Mouse (Mus musculus) MN1 (cell line): ENCODE measurements around the gene Dcaf6.
"Not testable (repeated sequence)": the region's sequence is repeated elsewhere in the genome, so short reads cannot be mapped to it uniquely, and the experiment has no call there.

Source experiments
- DNase-seq: peaks from one replicate; pipeline ENCODE4 v3.0.0-alpha.2; 2016; ENCODE audit warnings: low spot score

Gene Dcaf6

DNA sequence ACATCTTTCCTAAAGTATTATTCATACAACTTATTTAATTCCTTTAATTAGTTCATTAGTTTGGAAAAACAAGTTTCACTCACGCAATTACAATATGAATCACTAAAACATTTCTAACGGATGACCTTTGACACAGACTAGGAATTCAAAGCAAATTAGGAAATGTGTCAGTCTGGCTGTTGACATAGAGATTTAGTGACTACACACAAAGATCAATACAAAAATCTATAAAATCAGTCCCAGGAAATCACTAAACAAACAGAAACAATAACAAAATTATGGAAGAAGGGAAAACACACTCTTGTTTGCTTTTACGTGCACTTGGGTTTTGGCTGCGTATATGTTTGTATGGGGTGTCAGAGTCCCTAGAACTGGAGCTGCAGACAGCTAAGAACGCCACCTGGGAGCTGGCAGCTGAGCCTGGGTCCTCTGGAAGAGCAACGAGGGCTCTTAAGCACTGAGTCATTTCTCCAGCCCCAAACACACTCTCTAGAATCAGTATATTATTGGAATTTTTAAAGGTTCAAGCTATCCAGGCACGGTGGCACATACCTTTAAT, 38.8 kb downstream of the Dcaf6 start:
- no peak for DNase-seq

DNA sequence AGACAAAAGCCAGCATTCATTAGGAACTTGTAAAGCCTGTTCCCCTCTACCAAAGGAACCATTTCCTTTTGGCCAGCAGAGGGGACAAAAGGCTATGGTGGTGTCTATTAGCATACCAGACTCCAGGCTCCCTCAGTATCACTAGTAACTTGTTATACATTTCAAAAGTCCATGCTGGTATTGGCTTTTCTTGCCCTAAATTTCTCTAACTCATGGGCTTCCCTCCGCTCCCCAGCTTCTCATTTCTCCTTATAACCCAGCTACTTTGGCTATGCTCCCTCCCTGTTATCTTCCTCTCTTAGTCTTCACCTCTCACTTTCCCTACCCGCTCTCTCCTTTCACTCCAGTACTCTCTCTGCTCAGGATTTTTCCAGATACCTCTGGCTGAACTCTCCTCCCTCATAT, 63.9 kb downstream of the Dcaf6 start:
- DNase-seq = no peak

DNA sequence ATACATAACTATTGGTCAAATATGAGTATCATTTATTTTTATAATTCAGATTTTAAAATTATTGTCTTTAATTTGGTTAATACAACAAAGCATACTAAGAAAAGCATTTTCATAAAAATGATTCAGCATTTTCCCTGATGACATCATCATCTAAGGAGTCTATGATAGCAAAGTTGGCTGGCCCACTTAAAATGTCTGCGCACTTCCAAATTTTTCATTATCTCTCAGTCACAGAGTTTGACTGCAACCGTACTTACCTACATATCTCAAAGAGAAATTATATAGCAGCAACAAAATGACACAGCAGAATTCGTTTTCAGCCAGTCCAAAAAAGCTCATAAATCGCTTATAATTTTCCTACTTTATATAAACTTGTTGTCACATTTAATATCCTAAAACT, 64.3 kb downstream of the Dcaf6 start:
- DNase-seq = no peak

DNA sequence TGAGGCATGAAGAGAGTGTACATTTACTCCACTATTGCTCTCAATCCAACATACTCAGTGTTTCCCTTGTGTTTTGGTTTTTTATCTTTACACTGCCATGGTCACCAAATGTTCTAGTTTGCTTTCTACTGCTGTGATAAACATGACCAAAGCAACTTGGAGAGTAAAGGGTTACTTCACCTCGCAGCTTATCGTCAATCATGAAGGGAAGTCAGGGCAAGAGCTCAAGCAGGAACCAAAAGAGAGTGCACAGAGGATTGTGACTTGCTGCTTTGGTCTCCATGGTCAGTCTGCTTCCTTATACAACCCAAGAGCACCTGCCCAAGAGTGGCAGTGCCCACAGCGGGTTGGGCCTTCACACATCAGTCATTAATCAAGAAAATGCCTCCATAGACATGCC, 65.4 kb downstream of the Dcaf6 start:
- DNase-seq = no peak

DNA sequence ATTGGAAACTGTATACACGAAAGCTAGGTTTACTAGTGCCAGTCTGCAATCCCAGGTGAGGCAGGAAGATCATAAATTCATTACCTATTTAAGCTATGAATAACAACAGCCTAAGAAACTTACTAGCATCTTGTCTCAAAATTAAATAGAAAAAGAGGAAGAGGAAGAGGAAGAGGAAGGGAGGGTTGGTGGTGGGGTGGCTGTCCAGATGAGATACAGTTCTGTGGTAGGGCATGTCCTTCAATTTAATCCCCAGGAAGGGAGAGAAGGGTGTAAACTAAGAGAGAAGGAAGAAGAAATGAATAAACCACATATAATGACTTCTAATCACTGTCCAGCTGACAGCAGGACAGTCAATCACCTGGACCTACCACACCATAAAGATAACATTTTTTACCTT, 67.2 kb downstream of the Dcaf6 start:
- DNase-seq = no peak

DNA sequence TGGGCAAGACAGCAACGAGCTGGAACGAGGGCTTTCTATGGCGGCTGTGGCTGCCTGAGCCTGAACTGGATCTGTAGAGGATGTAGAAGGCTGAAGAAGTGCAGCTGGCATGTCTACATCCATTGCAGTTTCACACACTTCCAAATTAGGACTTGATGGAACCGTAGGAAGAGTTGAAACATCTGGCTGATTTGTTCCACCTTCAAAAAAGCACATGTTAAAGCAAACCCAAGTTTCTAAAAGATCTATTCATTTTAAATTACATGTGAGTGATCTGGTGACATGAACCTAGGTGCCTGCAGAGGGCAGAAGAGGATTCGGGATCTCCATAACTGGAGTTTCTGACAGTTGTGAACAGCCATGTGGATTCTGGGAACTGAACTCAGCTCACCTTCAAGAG, 71.6 kb downstream of the Dcaf6 start:
- peak; percentile 43 for DNase-seq

DNA sequence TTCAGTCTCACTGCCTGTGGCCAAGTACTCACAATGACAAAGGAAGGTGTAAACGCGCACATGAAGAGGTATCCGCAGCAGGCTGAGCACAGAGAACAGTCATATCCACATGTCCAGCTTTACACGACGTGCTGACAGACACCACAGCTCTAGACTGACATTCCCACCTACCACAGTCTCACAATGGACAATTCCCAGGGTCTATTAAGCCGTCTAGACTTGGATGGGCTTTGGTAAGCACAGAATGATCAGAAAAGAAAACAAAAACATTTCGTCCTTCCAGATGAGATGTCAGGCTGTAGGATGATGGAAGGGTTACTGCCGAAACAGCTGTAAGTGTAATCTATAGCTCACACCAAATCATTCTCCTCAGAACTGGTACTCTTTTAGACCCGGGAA, 73.8 kb downstream of the Dcaf6 start:
- no peak for DNase-seq

DNA sequence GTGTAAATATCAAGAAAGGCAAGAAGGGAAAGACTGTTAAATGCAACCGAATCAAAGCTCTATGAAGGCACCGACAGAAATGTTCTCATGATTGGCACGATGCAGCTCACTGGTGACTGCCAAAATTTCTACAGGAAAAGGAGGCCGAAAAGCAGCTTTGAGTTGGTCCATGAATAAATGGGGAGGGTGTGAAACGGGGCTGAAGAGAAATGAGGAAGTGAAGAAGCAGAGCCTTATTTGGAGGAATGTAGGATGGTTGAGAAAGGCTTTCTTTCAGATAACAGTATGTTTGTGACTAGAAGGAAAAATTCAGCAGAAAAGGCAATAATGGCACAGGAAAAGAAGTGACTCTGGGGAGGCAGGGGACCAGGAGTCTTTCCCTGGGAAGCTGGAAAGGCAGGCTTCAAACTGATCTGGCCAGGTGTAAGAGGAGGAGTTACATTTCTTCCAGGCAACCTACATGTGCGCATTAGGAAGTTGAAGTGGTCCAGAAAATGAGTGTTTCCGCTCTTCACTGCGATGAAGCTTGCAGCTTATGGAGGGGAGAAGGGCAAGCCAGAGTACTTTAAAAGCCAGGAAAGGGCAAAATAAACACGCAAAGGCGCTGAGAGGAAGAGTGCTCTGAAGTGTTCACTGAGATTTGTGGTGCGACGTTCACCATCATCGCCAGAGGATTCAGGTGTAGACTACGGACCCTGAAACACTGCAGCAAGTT, 74.3 kb downstream of the Dcaf6 start:
- DNase-seq = no peak

DNA sequence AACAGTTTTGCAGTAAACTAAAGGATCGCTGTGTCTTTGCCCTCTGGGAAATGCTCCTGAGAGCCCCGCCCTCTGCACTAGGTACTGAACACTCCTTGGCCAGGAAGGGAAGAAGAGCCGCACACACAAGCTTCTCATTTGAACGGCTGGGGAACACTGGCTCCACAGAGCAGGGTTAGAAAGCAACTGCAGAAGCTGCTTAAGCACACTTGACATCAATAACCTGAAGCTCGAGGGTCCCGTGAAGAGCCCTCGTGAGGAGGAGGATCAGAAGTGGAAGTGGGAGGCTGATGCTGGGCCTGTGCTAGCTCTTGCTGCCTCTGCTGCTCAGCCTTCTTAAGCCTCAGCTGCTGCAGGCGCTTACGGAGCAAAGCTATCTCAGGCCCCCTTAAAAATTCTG, 86.4 kb downstream of the Dcaf6 start:
- no peak for DNase-seq

DNA sequence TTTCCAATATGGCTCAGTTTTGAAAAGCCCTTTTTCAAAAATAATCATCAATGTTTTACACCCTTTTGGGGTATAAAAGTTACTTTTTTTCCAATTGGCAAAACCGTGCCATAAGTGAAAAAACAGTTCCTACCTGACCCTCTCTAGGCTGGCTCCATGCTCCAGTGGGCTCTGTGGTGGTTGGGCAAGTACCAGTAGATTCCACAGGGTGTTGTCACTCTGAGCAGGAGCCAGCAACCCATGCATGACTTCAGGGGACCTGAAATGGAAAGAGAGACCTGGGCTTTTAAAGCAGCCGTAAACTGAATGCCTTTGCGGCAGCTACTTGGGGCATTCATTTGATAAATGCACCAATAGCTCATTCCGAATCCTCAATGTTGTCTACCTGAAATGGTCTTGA, 89.3 kb downstream of the Dcaf6 start:
- no peak for DNase-seq

DNA sequence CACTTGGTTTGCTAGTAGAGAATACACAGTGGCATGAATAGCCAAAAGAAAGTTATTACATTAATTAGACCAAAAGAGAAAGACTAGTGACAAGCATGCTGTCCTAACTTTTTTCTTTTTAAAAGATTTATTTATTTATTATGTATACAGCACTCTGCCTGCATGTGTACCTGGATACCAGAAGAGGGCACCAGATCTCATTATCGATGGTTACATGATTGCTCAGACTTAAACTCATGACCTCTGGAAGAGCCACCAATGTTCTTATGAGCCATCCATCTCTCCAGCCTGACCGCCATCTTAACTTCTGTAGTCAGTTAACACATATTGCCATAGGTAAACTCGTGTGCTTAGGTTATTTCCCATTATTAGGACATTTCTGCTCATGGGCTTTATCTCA, 95.2 kb downstream of the Dcaf6 start:
- DNase-seq = no peak

DNA sequence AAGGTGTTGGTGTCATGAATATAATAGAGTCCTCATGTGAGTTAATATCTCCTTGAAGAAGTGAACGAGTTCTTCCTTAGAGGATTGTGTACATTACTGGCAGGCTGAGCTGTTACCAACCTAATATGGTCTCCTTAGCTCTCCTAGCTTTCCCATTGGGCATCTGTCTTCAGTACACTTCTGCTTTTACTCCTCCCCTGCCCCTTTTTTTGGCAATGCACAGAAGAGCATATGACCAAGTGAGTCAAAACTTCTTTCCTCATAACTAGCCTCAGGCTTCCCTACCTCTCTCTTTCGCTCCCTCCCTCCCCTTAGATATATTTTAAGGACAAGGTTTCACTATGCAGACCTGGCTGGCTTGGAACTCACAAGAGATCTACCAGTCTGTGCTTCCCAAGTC, 97.0 kb downstream of the Dcaf6 start:
- no peak for DNase-seq

DNA sequence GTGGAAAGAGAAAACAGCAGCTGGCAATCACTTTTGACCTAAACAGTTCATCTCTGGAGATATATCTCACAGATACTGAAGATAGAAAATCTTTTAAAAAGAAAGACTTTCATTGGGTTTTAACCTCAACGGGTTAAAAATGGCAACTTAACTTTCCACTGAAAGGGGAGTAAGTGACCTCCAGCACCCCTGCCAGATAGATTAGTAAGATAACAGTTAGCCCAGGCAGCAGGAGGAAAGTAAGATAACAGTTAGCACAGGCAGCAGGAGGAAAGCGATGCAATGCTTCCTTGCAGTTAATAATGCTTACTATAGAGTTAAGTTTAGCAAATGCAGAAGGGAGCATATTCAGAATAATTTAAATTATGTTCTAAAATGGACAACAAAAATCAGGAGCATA, 103.9 kb downstream of the Dcaf6 start:
- DNase-seq = no peak

DNA sequence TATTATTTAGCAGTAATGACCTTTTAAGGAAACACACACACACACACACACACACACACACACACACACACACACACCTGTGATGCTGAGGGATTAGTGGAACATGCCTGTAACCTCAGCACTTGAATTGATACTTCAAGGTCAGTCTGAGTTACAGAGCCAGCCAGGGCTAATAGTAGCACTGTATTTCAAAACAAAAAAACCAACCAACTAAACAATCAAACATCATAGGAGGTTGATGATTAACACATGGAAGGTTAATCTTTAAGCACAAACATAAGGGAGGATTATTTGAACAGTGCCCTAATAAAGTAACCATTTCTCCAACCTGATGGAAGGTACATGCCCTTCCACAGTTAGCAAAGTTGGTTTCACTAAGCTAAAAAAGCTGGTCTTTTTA, 111.6 kb downstream of the Dcaf6 start:
- DNase-seq = no peak

DNA sequence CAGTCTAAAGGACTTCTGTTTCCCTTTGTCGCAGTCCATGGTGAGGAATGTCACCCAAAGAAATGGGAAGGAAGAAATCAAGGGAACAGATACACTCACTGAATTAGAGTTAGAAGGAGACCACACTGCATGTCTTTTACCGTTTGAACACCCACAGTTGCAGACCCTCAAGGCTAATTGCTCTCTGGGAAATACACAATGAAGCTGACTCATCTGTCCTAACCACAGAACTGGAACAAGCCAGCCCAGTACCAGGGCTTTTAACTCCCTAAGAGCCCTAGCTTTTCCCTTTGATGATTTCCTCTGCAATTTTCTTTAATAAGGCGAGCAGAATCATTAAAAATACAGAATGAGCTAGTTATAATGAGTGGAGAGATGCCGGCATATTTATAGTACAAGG, 115.8 kb downstream of the Dcaf6 start:
- DNase-seq = no peak

DNA sequence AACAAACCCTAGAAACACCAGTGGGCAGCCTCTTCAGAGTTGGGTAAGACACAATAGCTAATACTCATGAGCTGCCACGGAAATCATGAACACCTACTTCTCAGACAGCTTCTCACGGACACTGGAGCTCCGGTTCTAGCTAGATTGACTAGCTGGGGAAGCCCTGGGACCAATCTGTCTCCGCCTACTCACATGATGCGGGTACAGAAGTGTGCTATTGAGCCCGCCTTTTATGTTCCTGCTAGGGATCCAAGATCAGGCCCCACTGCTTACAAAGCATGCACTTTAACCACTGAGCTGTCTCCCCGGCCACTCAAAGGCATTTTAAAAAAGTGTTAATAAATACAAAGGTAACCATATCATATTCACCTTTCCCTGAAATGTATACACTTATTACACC, 118.1 kb downstream of the Dcaf6 start:
- DNase-seq = no peak

DNA sequence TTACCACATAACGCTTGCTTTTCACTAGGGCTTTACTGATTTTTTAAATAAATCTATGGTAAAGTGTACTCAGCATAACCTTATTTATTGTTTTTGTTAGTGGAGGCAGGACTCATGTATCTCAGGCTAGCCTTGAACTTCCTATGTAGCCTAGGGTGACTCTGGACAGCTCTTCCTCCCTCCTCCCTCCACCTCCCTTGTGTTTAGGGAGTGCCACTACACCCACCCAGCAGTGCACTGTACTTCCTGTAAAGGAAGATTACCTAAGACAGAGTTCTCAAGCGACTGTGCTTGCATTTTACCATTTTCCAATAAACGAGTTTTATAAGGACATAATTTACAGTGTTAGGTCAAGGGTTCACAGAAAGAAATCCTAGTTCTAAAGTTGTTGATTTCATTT, 127.5 kb downstream of the Dcaf6 start:
- no peak for DNase-seq

DNA sequence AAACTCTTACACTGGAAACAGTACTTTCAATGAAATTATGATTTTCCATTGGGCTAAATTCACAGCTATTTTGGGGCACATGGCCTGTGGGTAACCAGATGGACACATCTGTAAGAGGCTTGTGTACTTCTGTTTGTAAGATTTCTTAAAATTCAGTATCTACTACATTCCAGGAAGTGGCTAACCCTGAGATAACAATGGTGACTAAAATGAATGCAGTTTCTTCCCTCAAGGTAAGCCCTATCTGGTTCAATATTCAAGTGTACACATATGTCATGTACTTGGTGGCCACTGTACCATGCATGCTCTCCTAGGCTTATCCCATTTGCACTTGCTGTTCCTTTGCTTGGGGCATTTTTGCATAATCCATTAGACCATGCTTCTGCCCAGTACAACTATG, 129.4 kb downstream of the Dcaf6 start:
- no peak for DNase-seq

DNA sequence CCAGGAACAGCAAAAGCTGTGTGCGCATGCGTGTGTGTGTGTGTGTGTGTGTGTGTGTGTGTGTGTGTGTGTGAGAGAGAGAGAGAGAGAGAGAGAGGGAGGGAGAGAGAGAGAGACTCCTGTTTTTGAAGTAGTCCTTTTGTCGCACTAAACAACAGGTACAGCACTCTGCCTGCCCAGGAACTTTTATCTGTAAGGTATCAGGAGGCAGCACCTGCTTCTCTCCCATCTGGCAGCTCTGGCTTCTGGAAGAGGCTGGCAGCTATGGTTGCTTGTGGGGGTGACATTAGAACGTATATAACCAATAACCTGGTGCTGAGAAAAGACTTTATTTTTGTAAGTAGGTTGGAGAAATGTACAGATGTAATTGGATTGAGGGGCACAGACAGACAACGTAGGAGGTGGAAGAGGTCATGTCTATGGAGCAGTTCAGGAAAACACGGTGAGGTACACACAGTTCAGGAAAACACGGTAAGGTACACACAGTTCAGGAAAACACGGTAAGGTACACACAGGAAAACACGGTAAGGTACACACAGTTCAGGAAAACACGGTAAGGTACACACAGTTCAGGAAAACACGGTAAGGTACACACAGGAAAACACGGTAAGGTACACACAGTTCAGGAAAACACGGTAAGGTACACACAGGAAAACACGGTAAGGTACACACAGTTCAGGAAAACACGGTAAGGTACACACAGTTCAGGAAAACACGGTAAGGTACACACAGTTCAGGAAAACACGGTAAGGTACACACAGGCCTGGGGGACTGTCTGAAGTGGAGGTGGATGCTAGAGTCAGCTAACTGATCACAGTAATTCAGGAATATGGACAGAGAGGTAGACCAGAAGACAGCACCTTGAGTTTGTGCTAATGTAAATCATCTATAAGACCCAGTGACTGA, 131.6 kb downstream of the Dcaf6 start:
- not testable (repeated sequence) for DNase-seq

DNA sequence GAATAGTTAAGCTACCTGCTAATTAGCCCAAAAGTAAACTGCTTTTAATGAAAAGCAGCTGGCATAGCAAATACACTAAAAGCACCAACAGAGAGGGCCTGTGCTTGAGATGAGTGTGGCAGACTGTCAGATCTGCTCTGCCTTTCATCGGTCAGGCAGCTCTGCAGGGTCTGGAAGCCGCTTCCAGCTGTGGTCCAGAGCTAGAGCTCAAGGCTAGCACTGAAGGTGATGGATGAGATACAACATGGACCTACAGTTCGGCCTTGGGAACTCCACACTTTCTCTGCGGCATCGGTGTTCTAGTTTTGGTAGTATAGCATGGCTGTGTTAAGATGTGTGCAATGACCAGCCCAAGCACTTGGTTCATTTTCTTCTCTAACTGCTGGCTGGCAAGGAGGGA, 132.4 kb downstream of the Dcaf6 start:
- DNase-seq = no peak

DNA sequence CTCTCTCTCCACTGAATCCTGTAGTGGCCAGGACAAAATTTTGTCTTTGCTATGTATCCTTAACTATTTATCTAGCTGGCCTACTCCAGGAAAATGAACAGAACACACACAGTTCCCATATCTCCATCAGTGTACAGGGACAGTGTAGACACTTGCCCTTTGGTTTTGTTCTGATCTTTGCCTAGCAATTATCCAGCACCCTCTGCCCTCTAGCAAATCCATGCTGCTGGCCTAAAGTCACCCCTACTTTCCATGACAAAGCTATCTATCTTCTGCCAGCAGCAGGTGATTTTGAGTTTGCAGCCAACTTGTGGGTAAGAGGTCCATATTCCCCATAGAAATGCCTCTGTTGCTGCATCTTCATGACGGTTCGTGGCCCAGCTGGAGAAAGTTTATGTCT, 132.9 kb downstream of the Dcaf6 start:
- DNase-seq = no peak

DNA sequence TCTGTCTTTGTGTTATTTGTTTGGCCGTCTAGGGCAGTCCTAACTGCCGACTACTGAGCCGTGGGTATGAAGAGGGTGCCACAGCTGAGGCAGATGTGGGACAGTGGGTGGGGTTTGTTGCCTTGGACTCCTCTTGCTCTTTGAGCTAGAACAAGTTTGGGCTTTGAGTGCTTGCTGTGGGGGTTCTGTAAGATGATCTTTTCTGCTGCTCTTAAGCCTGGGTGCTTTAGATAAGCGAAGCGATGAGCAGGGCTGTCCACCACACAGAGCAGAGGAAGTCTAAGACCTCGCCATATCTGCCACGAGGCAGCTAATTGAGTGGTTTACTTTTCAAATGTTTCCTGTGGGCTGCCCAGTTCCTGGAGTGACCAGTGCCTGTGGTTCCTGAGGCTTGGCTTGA, 137.3 kb downstream of the Dcaf6 start:
- DNase-seq = no peak

DNA sequence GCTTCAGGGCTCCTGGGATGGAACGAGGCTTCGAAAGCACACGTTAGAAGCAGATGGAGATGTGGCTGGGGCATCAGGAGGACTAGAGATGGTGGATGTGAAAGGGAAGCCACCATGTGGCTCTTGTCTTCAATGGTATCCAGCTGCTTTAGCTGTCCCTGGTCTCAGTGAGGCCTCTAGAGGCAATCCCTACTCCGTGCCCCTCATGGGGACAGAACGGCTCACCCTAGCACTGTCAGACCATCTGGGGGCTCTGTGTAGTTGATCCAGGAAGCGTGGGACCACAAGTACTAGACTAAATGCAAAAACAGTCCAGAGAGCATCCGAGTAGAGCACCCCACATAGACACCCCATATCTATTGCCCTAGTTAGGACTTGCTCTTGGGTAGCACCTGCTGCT, 138.4 kb downstream of the Dcaf6 start:
- DNase-seq = no peak
